Mouse (Mus musculus) C2C12 (cell line): ENCODE results near the gene Spty2d1. TPM values are rescaled to one million over a fixed set of nuclear protein-coding genes. Genes with fewer than 3 reads are reported as not detected.

Source experiments
- H3K27me3 ChIP-seq: one replicate; pipeline ENCODE4 v1.6.1; 2011; ENCODE audit not compliant: control insufficient read depth, insufficient read depth, insufficient read length
- H3K36me3 ChIP-seq: one replicate; pipeline ENCODE4 v1.6.1; 2011; ENCODE audit not compliant: control insufficient read depth, insufficient read depth
- H3K4me3 ChIP-seq: one replicate; pipeline ENCODE4 v1.5.1; 2011; ENCODE audit warnings: mild to moderate bottlenecking, control low read depth; ENCODE audit not compliant: poor library complexity, insufficient read depth, severe bottlenecking
- H3K79me2 ChIP-seq: one replicate; pipeline ENCODE4 v1.6.1; 2011; ENCODE audit not compliant: control insufficient read depth, insufficient read depth
- H3K79me3 ChIP-seq: one replicate; pipeline ENCODE4 v1.6.1; 2011; ENCODE audit warnings: low read depth, control low read depth
- H3ac ChIP-seq: one replicate; pipeline ENCODE3; 2011; ENCODE audit warnings: low read depth; ENCODE audit not compliant: control insufficient read depth, insufficient read length
- CEBPB ChIP-seq: IDR thresholded peaks from one replicate; pipeline ENCODE4 v1.6.1; 2011; ENCODE audit warnings: low read depth, mild to moderate bottlenecking, control low read depth, moderate library complexity
- CTCF ChIP-seq: IDR thresholded peaks from one replicate; pipeline ENCODE4 v1.5.1; 2011; ENCODE audit not compliant: control insufficient read depth, insufficient read depth, insufficient read length
- FOSL1 ChIP-seq: IDR thresholded peaks from one replicate; pipeline ENCODE4 v1.8.0; 2011; ENCODE audit warnings: mild to moderate bottlenecking, low read length; ENCODE audit not compliant: poor library complexity, insufficient read depth, severe bottlenecking
- MAX ChIP-seq: IDR thresholded peaks from one replicate; pipeline ENCODE4 v1.6.1; 2011; ENCODE audit warnings: mild to moderate bottlenecking, control low read depth
- MYOD1 ChIP-seq: IDR thresholded peaks from one replicate; pipeline ENCODE4 v1.6.1; 2011; ENCODE audit warnings: low read depth; ENCODE audit not compliant: control insufficient read depth, insufficient read length
- MYOG ChIP-seq: IDR thresholded peaks from one replicate; pipeline ENCODE4 v1.6.1; 2011; ENCODE audit not compliant: control insufficient read depth, insufficient read length; ENCODE audit errors: extremely low read depth
- USF1 ChIP-seq: IDR thresholded peaks from one replicate; pipeline ENCODE4 v1.6.1; 2011; ENCODE audit warnings: low read depth, mild to moderate bottlenecking, control low read depth, moderate library complexity
- long read RNA-seq, 2 experiments: library from polyadenylated mRNA; unstranded; transcript quantifications; one replicate each; pipeline ENCODE4 v2.0.0; 2019 to 2020
- polyA plus RNA-seq: library from polyadenylated mRNA; unstranded; fragments of >200 nt; fragmentation: generic; extraction: Trizol; gene quantifications from one replicate; pipeline ENCODE4 v1.2.1, GENCODE M21; 2012; ENCODE audit warnings: missing spikeins

The Spty2d1 gene
- polyA plus RNA-seq: 5.3 TPM
- long read RNA-seq, experiment 1, full-length matches to known transcripts: 2 of 2 reads
- long read RNA-seq, experiment 1, partial matches to known transcripts: 0 of 2 reads
- long read RNA-seq, experiment 1, other reads (novel, unspliced or antisense): 0 of 2 reads
- long read RNA-seq, experiment 2, full-length matches to known transcripts: 28 of 36 reads
- long read RNA-seq, experiment 2, partial matches to known transcripts: 5 of 36 reads
- long read RNA-seq, experiment 2, other reads (novel, unspliced or antisense): 3 of 36 reads

GRCm38 (mm10) chr7:47008168-47008993 is at the start of gene Spty2d1:
Gene Spty2d1, minus strand, starts transcription at chr7:47008411.
- peak within 1 kb of the TSS; percentile 66 for H3K4me3 ChIP-seq

GRCm38 (mm10) chr7:47056273-47056672 is 48.1 kb upstream of the Spty2d1 start:
- H3K79me2 ChIP-seq: no peaks in the 10 kb centered on the region

More at GRCm38 (mm10) chr7:47008168-47008993, at the start of gene Spty2d1:
- peaks cover 45% of the 10 kb centered on the region for H3K79me2 ChIP-seq
- no peak for TF ChIP-seq MYOD1
- TF ChIP-seq MAX: peak; percentile 51
- TF ChIP-seq USF1: no peak
- no peak for TF ChIP-seq MYOG
- TF ChIP-seq CEBPB: peak; percentile 95
- no peak for TF ChIP-seq CTCF
- TF ChIP-seq FOSL1: no peak
- H3ac ChIP-seq: peak within 1 kb of the TSS; percentile 82
- H3K79me3 ChIP-seq: peaks cover 41% of the 10 kb centered on the region
- H3K36me3 ChIP-seq: no peaks in the 10 kb centered on the region
- no peaks in the 10 kb centered on the region for H3K27me3 ChIP-seq

GRCm38 (mm10) chr7:47055744-47056143 is 47.5 kb upstream of the Spty2d1 start:
- H3K79me3 ChIP-seq: no peaks in the 10 kb centered on the region
- H3K27me3 ChIP-seq: no peaks in the 10 kb centered on the region
- no peak overlapping the region for H3K4me3 ChIP-seq
- TF ChIP-seq MYOD1: no peak
- TF ChIP-seq USF1: no peak
- TF ChIP-seq CEBPB: no peak
- no peak for TF ChIP-seq MAX
- no peak for TF ChIP-seq FOSL1
- no peak for TF ChIP-seq MYOG
- no peak for TF ChIP-seq CTCF
- no peak overlapping the region for H3ac ChIP-seq
- H3K79me2 ChIP-seq: no peaks in the 10 kb centered on the region
- H3K36me3 ChIP-seq: no peaks in the 10 kb centered on the region

More at GRCm38 (mm10) chr7:47056273-47056672, 48.1 kb upstream of the Spty2d1 start:
- Histone ChIP-seq H3K27me3 (no peaks in the 10 kb centered on the region), H3K4me3 (no peak overlapping the region), H3K79me3 (no peaks in the 10 kb centered on the region), H3K36me3 (no peaks in the 10 kb centered on the region), H3ac (no peak overlapping the region)
- TF ChIP-seq MYOD1 (no peak), MYOG (no peak), USF1 (no peak), FOSL1 (no peak), CEBPB (no peak), CTCF (no peak), MAX (no peak)

- no peaks in the 10 kb centered on the region for H3K79me3 ChIP-seq
- TF ChIP-seq MYOG: no peak
- no peak for TF ChIP-seq MYOD1
- TF ChIP-seq USF1: no peak
- no peak for TF ChIP-seq MAX
- TF ChIP-seq FOSL1: no peak
- TF ChIP-seq CEBPB: no peak
- TF ChIP-seq CTCF: no peak
- H3K27me3 ChIP-seq: no peaks in the 10 kb centered on the region
- H3ac ChIP-seq: no peak overlapping the region
- no peaks in the 10 kb centered on the region for H3K79me2 ChIP-seq
- H3K4me3 ChIP-seq: no peak overlapping the region
- no peaks in the 10 kb centered on the region for H3K36me3 ChIP-seq
Observed at GRCm38 (mm10) chr7:47054666-47055065, 46.5 kb upstream of the Spty2d1 start.

GRCm38 (mm10) chr7:47053287-47053686 is 45.1 kb upstream of the Spty2d1 start:
- TF ChIP-seq CTCF (no peak), USF1 (no peak), MAX (no peak), FOSL1 (no peak), MYOD1 (no peak), CEBPB (no peak), MYOG (no peak)
- Histone ChIP-seq H3K36me3 (no peaks in the 10 kb centered on the region), H3K4me3 (no peak overlapping the region), H3K79me3 (no peaks in the 10 kb centered on the region), H3ac (no peak overlapping the region), H3K27me3 (no peaks in the 10 kb centered on the region), H3K79me2 (no peaks in the 10 kb centered on the region)
